Mouse (Mus musculus) hindlimb bud, embryonic 11.5 days (tissue): Measurements from ENCODE around the gene Cux2.
"Not testable (repeated sequence)": the region's sequence is repeated elsewhere in the genome, so short reads cannot be mapped to it uniquely, and the experiment has no call there.

Experiments
- DNase-seq: peaks from one replicate; pipeline ENCODE4 v3.0.0-alpha.2; 2012; ENCODE audit warnings: low read depth, low spot score; ENCODE audit errors: extremely low spot score

Cux2 gene

DNA sequence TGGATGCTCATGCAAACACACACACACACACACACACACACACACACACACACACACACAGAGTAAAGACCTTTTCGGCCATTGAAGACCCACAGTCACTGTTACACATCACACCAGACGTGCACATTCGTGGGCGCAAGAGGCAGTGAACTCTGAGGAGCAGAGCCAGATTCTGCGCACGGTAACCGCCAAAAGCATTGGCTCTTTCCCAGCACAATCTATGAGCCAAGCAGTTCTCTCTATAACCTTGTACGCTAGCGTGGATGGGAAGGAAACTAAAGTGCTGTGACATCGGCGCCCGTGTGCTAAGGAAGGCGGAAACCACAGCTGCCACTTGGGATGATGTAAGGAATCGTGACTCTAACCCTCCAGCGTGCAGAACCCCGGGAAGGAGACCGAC, 171.2 kb downstream of the Cux2 start:
- DNase-seq = no peak

DNA sequence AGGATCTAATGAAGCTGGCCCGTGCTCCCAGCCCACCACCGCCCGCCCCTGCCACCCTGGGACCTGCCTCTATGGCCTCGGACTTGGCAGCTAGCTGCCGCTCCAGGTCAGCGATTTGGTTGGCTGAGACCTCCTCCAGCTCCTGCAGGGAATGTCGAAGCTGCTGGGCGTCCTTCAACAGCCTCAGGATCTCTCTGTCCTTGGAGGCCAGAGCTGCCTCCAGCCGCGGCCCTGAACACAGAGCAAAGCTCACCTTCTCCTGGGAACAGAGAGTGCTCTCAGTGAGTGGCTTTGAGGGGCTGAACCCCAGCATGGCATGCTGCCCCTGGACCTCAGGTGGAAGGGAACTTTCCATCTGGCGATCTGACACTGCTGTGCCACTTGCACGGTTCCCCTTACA, 173.0 kb downstream of the Cux2 start:
- DNase-seq = no peak

GRCm38 (mm10) chr5:121875041-121875440, 174.9 kb downstream of the Cux2 start:
- DNase-seq = no peak

DNA sequence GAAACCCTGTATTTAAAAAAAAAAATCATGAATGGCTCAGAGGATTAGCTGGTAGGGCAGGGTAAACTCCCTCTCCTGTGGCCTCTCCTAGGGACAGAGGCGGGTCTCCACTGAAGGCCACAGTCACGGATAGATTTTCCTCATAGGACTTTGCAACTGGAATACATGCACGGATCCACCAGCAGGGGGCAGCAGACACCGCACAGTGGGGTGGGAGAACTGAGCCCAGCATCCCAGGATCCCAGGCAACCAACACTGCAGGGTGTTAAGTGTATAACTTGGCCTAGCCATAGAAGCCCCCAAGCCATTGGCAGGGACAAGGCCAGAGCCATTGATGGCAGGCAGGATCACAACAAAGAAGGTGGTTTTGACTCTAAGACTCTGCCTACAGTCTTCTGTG, 177.7 kb downstream of the Cux2 start:
- DNase-seq = peak; percentile 58

GRCm38 (mm10) chr5:121871515-121872030, 178.3 kb downstream of the Cux2 start:
- DNase-seq = no peak

DNA sequence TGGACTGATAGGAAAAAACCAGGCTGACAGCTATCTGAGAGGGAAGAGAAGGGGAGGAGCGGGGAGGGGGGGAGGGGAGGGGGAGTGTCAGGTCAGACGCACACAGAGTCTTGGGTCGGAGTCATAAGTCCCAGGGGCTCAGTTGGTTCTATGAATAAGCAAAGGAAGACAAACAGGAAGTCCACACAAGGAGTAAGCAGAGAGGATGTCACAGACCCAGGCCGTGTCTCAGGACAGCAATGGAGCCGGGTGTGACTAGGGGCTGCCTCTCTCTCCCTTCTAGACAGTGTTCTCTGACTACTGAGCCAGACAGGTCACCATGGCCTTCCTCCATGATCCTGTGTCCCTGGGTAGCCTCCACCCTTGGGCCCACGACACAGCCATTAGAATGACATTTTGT, 179.1 kb downstream of the Cux2 start:
- DNase-seq = no peak

DNA sequence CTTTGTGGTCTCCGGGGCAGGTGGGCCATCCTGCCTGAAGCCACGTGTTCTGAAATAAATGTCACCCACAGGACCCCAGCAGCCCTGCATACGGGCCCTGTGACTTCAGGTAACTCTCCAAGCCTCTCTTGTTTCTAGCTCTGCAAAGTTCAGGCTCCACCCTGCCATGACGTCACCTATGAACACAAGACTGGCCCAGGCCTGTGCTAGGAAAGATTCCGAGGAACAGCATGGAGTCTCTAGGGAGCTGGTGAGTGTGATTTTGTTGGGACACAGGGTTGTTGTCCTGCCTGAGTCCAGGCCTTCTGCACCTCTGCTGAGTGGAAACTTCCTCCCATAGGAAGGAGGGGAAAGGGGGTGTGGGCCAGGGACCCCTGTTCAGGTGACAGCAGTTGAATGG, 181.9 kb downstream of the Cux2 start:
- no peak for DNase-seq

- DNase-seq = no peak
These were observed 185.6 kb downstream of the Cux2 start for GRCm38 (mm10) chr5:121864330-121864729.

DNA sequence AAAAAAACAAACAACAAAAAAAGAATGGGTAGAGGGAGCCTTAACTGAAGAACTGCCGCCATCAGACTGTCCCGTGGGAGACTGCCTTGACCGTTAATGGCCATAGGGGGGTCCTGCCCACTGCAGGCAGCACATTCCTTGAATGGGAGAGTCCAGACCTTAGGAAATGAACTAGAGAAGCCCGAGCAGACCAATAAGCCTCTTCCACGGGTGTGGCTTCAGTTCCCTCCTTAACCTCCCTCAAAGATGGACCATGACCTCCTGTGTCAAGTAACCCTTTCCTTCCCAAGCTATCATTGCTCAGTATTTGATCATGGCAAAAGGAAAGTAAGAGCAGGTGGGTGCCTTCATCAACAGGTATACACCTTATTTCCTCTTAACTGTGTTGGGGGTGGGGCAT, 187.9 kb downstream of the Cux2 start:
- DNase-seq = no peak

DNA sequence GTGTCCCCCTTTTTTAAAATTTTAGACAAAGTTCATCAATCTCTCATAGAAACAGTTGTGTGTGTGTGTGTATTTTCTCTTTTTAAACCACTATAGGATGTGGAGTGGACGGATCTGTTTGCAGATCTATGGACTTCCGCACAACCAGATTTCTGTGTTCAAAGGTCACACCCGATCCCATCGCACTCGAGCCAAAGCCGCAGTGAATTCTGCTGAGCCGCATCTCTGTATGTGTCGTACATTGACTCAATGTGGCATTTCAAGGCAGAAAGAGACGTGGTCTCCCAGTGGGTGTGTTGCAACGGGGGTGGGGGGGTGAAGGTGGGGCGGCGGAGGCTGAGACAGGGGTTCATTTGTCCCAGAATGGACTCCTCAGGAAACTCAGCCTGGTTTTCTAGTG, 191.5 kb downstream of the Cux2 start:
- DNase-seq = no peak

DNA sequence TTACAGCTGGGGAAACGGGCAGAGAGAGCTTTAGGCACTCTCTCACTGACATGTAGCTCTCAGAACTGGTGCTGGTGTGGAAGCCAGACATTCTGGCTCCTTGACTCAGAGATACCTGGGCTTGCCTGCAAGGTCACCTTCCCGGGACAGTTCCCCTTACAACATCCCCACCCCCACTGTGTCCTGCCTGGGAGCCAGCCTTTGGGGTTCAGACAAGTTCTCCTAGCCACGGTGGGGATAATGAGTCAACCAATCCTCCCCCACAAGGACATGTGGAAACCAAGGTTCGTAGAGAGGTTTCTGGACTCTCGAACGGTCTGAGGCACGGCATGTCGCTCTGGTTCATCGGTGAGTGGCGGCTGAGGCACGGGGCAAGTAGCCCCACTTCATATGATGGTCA, 193.2 kb downstream of the Cux2 start:
- DNase-seq = no peak

DNA sequence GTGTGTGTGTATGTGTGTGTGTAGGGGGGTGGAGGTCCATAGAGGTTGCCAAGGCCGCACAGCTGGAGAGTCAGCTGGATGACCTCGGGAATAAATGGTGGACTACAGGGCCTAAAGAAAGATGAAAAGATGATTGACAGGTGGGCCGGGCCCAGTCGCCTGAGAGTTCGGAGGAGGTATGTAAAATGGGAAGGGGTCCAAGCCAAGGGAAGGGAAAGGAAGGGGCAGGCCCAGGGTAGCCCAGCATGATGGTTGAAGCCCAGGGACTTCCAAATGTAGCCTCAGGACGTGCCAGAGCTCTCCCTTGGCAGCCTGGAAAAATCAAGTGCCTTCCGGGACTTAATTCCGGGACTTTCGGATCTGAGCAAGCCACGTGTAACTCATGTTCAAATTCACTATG, 195.1 kb downstream of the Cux2 start:
- DNase-seq = no peak

GRCm38 (mm10) chr5:121853368-121854051, 196.4 kb downstream of the Cux2 start:
- DNase-seq = no peak

DNA sequence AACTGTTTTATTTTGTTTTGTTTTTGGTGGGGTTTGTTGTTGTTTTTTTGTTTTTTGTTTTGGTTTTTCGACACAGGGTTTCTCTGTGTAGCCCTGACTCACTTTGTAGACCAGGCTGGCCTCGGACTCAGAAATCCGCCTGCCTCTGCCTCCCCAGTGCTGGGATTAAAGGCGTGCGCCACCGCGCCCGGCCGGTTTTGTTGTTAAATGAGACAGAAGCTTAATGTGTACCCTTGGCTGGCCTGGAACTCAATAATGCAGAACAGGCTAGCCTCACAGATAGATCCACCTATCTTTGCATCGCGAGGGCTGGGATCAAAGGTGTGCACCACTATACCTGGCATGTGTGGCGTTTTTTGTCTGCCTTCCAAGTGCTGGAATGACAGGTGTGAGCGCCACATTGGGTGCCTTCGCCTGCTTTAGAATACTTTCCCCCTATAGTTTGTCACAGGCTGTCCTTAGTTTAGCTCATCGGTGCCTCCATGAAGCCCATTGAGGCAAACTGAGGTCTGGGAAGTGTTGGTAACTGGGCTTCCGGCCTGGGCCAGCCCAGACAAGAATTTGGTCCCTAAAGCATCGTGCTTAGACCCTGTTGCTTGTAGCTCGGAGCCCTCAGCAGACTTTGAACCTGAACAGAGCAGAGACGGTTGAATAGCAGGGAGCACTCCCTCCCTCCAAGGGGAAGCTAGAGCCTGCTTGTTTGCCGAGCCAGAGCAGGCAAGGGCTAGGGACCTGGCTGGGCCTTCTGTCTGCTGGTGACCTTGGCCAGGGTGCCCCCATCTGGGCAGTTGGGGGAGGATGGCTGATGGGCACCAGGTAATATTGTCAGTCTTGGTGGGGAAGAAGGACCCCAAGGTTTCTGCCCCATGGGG, 200.2 kb downstream of the Cux2 start:
- DNase-seq = no peak

DNA sequence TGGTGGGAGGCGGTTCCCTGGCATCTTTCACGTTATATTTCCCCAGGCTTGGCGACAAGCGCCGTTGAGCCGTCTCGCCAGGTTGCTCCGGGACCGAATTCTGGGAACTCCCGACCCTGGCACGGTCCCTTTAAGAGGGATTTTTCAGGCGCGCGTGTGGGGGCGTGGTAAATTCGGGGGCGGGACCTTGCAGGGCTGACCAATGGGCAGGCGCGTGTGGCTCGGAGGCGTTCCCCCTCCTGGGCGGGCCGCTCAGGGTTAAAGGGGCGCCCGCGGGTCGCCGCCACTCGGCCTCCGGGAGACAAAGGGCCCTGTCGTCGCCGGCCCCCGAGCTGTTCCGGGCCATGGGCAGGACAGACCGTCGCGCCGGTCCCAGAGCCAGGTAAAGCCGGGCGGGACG, 201.2 kb downstream of the Cux2 start, which contains the start of gene Pheta1:
Gene Pheta1 (plus strand): TSS at position 242 of the 400 bp plus-strand sequence.
- DNase-seq = no peak

- DNase-seq = no peak
These were observed 201.8 kb downstream of the Cux2 start for GRCm38 (mm10) chr5:121848035-121848519.

DNA sequence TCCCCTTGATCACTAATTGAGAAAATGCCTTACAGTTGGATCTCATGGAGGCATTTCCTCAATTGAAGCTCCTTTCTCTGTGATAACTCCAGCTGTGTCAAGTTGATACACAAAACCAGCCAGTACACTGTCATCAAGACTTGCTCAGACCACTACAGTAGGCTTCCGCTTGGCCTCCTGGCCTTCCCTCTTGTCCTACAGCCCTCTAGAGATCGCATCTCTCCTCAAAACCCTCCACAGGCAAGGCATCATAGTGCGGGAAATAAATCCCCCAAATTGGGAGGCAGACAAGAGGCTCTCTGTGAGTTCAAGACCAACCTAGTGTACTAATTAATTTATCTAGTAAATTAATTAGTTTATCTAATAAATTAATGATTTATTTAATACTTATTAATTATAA, 202.6 kb downstream of the Cux2 start:
- DNase-seq = not testable (repeated sequence)

DNA sequence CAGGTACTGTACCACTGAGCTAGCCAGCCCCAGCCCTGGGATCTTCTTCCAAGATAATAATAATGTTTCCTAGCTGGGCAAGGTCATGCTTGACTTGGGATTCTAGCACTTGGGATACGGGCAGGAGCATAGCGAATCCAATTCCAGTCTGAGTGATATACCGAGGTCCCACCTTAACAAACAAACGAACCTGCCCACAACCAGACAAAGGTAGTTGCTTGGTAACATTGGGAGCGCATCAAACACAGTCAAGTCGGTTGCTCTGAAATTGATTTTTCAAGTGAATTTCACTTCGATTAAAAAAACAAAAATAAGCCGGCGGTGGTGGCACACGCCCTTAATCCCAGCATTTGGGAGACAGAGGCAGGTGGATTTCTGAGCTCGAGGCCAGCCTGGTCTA, 203.6 kb downstream of the Cux2 start:
- DNase-seq = no peak

GRCm38 (mm10) chr5:121845361-121845760, 204.5 kb downstream of the Cux2 start:
- DNase-seq = no peak

DNA sequence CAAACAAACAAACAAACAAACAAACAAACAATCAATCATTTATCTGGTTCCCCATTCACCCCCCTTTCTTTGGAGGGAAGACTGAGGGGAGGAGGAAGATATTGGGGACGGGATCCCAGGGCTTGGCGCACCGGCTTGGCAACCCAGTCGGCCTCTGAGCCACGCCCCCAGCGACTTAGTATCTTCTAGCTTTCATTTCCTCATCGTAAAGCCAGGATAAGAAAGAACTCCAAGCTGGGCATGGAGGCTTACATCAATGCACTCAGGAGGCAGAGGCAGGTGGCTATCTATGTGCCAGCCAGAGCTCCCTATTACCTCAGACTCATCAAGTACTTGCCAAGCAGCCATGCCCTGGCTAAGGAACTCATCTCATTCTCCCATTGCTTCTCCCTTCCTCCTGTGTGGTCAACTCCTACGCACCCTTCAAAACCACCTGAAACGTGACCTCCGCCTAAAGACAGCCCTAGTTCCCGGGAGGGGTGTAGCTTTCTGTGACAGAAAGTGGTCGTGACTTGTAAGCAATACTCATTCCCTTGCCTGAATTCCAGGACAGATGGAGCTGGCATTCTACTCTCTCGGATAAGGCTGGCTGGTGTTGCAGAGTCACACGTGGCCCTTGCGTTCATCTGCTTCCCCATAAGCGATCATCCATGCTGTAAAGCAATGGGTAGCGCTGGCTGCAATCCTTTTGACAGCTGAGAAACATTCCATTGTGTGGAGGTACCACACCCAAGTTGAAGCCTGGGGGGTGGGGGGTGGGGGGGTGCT, 206.6 kb downstream of the Cux2 start:
- DNase-seq = no peak

DNA sequence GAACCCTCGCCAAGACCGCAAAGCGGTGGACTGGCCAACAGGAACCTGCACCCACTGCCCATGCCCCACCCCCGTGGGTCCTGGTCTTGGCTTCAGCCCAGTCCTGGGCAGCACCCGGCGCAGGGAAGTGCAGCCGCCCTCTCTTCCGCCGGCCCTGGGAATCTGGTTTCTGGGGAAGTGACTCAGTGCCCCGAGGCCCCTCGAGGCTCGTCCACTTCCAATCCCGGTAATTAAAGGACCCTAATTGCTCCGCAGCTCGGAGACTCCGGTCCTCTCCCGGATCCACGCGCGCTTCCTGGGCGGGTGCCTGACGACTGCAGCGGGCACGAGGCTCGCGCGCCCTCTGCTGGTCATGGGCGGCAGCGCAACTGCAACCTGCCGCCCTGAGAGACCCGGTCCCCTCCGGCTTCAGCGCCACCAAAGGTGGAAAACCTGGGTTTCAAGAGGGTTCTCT, 207.2 kb downstream of the Cux2 start:
- no peak for DNase-seq
